Mouse (Mus musculus): ENCODE data around the gene Fam57b. TPM values are rescaled to one million over a fixed set of nuclear protein-coding genes. Genes with fewer than 3 reads are reported as not detected.

Gene Fam57b
- polyA plus RNA-seq, 1 experiment from 2014 or later: 1.1 TPM

DNA sequence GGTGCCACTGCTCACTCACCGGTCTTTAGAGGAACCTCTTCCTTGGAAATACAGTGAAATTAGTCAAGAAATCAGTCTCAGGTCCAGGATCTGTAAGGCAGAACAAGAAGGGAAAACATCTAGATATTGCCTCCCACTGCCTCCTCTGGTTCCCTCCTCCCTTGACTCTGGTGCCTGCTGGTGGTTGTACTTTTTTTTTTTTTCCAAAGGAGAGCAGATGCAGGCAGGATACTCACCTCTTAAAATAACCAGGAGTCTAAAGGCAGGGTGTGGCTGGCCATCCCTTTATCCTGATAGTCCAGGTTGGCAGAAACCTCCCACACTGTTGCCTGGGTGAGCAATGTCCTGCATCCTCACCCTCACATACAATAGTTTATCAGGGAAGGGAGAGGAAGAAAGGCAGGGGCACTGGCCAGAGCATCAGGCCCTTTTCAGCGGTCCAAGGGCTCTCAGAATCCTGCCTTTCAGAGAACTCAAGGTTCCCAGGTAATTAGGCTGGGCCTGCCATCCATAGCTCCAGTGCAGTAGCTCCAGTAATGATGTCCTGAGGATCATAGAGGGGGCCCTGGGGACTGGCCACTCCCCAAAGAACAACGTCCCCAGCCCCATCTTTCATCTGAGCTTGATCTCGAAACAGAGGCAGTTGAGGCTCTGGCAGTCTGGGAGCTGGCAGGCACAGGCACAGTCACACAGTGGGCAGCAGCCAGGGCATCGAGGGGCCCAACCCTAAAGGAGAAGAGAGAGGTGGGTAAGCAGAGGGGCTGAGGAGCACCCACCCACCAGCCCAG is 3.0 kb downstream of the Fam57b start:
- ATAC-seq (ENCODE audit: low read depth) (no peak), DNase-seq (ENCODE audit: low spot score) (no peak)
- H3K9me3 ChIP-seq (ENCODE audit: control insufficient read depth, low read length): no peaks in the 10 kb centered on the region
- peaks cover 11% of the 10 kb centered on the region for H3K4me1 ChIP-seq (ENCODE audit: control insufficient read depth, insufficient read depth, low read length)
- H3K4me3 ChIP-seq (ENCODE audit: low read depth, low read length): peak overlapping the region; percentile 88
- peak overlapping the region; percentile 82 for H3K4me2 ChIP-seq (ENCODE audit: low read depth, low read length)
- H3K9ac ChIP-seq (ENCODE audit: low read depth, low read length): peak overlapping the region; percentile 84
- no peaks in the 10 kb centered on the region for H3K27me3 ChIP-seq (replicated peaks; ENCODE audit: control insufficient read depth, insufficient read depth, low read length)
- H3K36me3 ChIP-seq (ENCODE audit: control insufficient read depth, insufficient read depth, low read length): peaks cover 32% of the 10 kb centered on the region
- WGBS: 52% methylated on average over 5 of the region's 5 CpGs
- H3K27ac ChIP-seq (replicated peaks; ENCODE audit: low read depth, low read length): peak overlapping the region; percentile 99

DNA sequence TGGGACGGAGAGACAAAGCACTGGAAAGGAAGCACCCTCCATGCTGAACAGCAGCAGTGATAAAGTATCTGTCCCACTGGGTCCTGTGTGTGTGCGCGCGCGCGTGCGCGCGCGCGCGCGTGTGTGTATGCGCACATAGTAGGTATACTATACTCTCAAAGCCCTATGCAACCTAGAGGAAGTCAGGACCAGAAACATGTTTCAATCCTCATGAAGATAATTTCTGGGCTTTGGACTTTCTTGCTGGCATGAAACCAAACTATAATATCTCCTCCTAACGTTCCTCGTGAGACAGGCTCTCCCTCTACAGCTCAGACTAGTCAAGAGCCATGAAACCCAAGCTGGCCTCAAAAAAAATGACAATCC is 3.6 kb downstream of the Fam57b start:
- peaks cover 11% of the 10 kb centered on the region for H3K4me1 ChIP-seq (ENCODE audit: control insufficient read depth, insufficient read depth, low read length)
- H3K9ac ChIP-seq (ENCODE audit: low read depth, low read length): no peak overlapping the region
- WGBS: 93% methylated on average over 16 of the region's 16 CpGs
- peaks cover 28% of the 10 kb centered on the region for H3K36me3 ChIP-seq (ENCODE audit: control insufficient read depth, insufficient read depth, low read length)
- no peak for DNase-seq (ENCODE audit: low spot score)
- no peak overlapping the region for H3K4me2 ChIP-seq (ENCODE audit: low read depth, low read length)
- no peak overlapping the region for H3K27ac ChIP-seq (replicated peaks; ENCODE audit: low read depth, low read length)
- no peaks in the 10 kb centered on the region for H3K9me3 ChIP-seq (ENCODE audit: control insufficient read depth, low read length)
- no peak for ATAC-seq (ENCODE audit: low read depth)
- no peaks in the 10 kb centered on the region for H3K27me3 ChIP-seq (replicated peaks; ENCODE audit: control insufficient read depth, insufficient read depth, low read length)
- no peak overlapping the region for H3K4me3 ChIP-seq (ENCODE audit: low read depth, low read length)

DNA sequence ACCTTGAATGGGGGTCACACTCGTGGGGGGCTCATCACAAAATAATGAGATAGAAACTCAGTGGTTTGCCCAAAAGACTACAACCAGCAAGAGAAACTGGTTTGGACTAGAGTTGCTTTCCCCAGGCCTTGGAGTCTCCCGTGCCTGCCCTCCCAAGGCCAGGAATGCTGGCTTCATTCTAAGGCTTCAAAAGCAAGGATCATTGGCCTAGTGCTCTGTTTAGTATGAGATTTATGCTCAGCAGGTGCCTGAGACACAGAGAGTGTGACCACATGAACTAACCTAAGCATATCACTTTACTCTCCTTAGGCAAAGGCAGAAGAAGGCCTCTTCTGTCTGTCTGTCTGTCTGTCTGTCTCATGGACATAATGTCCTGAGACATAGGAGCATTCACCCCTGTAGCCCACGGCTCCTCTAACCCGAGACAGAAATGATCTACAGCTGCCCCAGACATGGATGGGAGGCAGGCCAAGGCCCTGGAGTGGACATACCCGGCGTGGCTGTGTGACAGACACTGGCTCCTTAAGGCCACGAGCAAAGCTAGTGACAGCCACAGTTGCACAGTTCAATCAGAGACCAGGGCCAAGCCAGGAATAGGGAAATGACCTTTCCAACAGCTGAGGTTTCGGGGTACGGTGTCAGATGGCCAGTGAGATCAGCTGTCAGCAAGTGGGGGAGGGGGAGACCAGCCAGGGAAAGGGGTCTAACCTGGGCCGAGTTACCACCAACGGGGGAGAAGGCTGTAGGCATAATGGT is 4.8 kb downstream of the Fam57b start:
- DNase-seq (ENCODE audit: low spot score): no peak
- peaks cover 15% of the 10 kb centered on the region for H3K36me3 ChIP-seq (ENCODE audit: control insufficient read depth, insufficient read depth, low read length)
- no peak overlapping the region for H3K9ac ChIP-seq (ENCODE audit: low read depth, low read length)
- no peaks in the 10 kb centered on the region for H3K27me3 ChIP-seq (replicated peaks; ENCODE audit: control insufficient read depth, insufficient read depth, low read length)
- H3K4me1 ChIP-seq (ENCODE audit: control insufficient read depth, insufficient read depth, low read length): peaks cover 10% of the 10 kb centered on the region
- no peaks in the 10 kb centered on the region for H3K9me3 ChIP-seq (ENCODE audit: control insufficient read depth, low read length)
- no peak overlapping the region for H3K27ac ChIP-seq (replicated peaks; ENCODE audit: low read depth, low read length)
- WGBS: 79% methylated on average over 11 of the region's 11 CpGs
- no peak overlapping the region for H3K4me3 ChIP-seq (ENCODE audit: low read depth, low read length)
- H3K4me2 ChIP-seq (ENCODE audit: low read depth, low read length): no peak overlapping the region
- no peak for ATAC-seq (ENCODE audit: low read depth)

DNA sequence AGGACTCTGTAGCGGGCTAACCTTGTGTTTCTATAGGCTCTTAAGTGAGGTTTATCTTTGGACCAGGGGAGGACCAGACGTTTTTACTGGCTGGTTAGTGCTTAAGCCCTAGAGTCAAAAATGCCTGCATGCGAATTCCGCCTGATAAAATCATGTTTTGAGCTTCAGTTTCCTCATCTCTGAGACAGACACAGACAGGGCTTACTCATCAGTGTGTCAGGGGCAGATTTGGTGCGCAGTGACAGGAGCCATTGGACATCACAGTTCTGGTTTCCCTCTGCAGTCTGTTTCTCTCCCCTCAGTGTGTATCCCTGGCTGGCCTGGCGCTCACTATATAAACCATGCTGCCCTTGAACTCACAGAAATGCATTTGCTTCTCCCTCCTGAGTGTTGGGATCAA is 5.7 kb downstream of the Fam57b start:
- DNase-seq (ENCODE audit: low spot score): no peak
- H3K4me1 ChIP-seq (ENCODE audit: control insufficient read depth, insufficient read depth, low read length): peaks cover 14% of the 10 kb centered on the region
- no peaks in the 10 kb centered on the region for H3K9me3 ChIP-seq (ENCODE audit: control insufficient read depth, low read length)
- H3K27ac ChIP-seq (replicated peaks; ENCODE audit: low read depth, low read length): no peak overlapping the region
- H3K4me2 ChIP-seq (ENCODE audit: low read depth, low read length): no peak overlapping the region
- H3K9ac ChIP-seq (ENCODE audit: low read depth, low read length): no peak overlapping the region
- H3K4me3 ChIP-seq (ENCODE audit: low read depth, low read length): no peak overlapping the region
- H3K36me3 ChIP-seq (ENCODE audit: control insufficient read depth, insufficient read depth, low read length): 0 out of 2 replicates have a peak, but pooled peaks cover 13% of the 10 kb centered on the region
- WGBS: 87% methylated on average over 6 of the region's 6 CpGs
- no peak for ATAC-seq (ENCODE audit: low read depth)
- H3K27me3 ChIP-seq (replicated peaks; ENCODE audit: control insufficient read depth, insufficient read depth, low read length): no peaks in the 10 kb centered on the region

DNA sequence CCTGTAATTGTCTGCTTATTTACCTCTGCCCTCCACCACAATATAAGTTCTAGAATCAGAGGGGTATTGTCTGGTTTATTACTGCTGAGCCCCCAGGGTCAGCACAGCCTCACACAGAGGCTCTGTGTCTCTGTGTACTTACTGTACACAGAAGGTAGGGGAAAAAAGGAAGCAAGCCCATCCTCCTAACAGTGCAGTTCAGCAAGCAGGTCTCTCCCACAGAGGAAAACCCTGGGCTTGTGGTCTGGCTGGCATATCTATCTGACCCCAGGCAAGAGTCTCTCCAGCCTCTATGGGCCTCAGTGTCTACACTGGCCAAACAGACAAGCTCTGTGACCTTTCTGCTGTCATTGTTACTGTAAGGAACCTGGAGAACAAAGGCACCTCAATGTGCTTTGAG is 6.3 kb downstream of the Fam57b start:
- DNase-seq (ENCODE audit: low spot score): no peak

DNA sequence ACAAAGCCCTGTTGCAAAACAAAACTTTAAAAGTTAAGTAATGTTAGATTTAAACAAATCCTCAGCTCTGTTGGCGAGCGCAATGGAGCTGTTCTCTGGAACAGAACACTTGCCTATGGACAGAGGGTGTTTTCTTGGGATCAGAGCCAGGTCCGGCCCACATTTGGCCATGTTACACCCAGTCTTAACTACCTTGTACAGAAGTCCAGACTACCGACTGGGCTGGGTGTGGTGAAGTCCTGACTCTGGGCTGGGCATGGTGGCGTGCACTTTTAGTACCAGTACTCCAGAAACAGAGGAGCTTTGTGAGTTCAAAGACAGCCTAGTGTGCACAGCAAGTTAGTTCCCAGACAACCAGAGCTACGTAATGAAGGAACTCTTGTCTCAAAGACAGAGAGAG is 9.5 kb downstream of the Fam57b start:
- ATAC-seq (ENCODE audit: low read depth): no peak
- DNase-seq (ENCODE audit: low spot score): no peak
- Histone ChIP-seq H3K36me3 (ENCODE audit: control insufficient read depth, insufficient read depth, low read length) (0 out of 2 replicates have a peak, but pooled peaks cover 13% of the 10 kb centered on the region), H3K4me3 (ENCODE audit: low read depth, low read length) (no peak overlapping the region), H3K9me3 (ENCODE audit: control insufficient read depth, low read length) (no peaks in the 10 kb centered on the region), H3K9ac (ENCODE audit: low read depth, low read length) (no peak overlapping the region), H3K4me2 (ENCODE audit: low read depth, low read length) (no peak overlapping the region), H3K4me1 (ENCODE audit: control insufficient read depth, insufficient read depth, low read length) (peaks cover 15% of the 10 kb centered on the region), H3K27ac (replicated peaks; ENCODE audit: low read depth, low read length) (no peak overlapping the region), H3K27me3 (replicated peaks; ENCODE audit: control insufficient read depth, insufficient read depth, low read length) (no peaks in the 10 kb centered on the region)
- WGBS: 67% methylated on average over 6 of the region's 6 CpGs

More for the DNA sequence above, 6.3 kb downstream of the Fam57b start:
- Histone ChIP-seq H3K27me3 (replicated peaks; ENCODE audit: control insufficient read depth, insufficient read depth, low read length) (no peaks in the 10 kb centered on the region), H3K4me1 (ENCODE audit: control insufficient read depth, insufficient read depth, low read length) (peaks cover 17% of the 10 kb centered on the region), H3K36me3 (ENCODE audit: control insufficient read depth, insufficient read depth, low read length) (0 out of 2 replicates have a peak, but pooled peaks cover 13% of the 10 kb centered on the region), H3K9me3 (ENCODE audit: control insufficient read depth, low read length) (no peaks in the 10 kb centered on the region), H3K4me3 (ENCODE audit: low read depth, low read length) (no peak overlapping the region), H3K4me2 (ENCODE audit: low read depth, low read length) (no peak overlapping the region), H3K27ac (replicated peaks; ENCODE audit: low read depth, low read length) (no peak overlapping the region), H3K9ac (ENCODE audit: low read depth, low read length) (no peak overlapping the region)
- ATAC-seq (ENCODE audit: low read depth): no peak

DNA sequence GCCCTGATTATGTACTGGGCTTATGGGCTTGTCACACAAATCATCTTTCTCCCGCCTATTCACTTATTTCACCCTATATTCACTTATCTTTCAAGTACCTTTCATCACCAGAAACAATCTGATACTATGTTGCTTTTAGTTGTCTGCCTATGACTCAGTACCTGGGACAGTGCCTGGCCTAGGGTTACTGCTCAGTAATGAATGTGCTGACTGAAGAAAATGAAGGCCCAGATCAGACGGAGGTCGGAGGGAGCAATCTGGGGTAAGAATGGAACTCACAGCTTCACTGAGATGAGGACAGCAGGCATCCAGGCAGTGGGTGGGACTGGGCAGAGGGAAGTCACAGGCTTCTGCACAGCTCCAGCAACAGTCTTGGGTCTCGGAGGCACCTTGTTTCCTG is 9.9 kb downstream of the Fam57b start:
- Histone ChIP-seq H3K27ac (replicated peaks; ENCODE audit: low read depth, low read length) (peak overlapping the region; percentile 81; the same call in 1 of the 2 replicates), H3K4me1 (ENCODE audit: control insufficient read depth, insufficient read depth, low read length) (peaks cover 15% of the 10 kb centered on the region), H3K27me3 (replicated peaks; ENCODE audit: control insufficient read depth, insufficient read depth, low read length) (no peaks in the 10 kb centered on the region), H3K36me3 (ENCODE audit: control insufficient read depth, insufficient read depth, low read length) (0 out of 2 replicates have a peak, but pooled peaks cover 13% of the 10 kb centered on the region), H3K4me3 (ENCODE audit: low read depth, low read length) (peak overlapping the region; percentile 67; the same call in 1 of the 2 replicates), H3K9ac (ENCODE audit: low read depth, low read length) (peak overlapping the region; percentile 82; the same call in 1 of the 2 replicates), H3K4me2 (ENCODE audit: low read depth, low read length) (peak overlapping the region; percentile 89), H3K9me3 (ENCODE audit: control insufficient read depth, low read length) (no peaks in the 10 kb centered on the region)
- ATAC-seq (ENCODE audit: low read depth) (no peak), DNase-seq (ENCODE audit: low spot score) (no peak)
- WGBS: 68% methylated on average over 4 of the region's 4 CpGs

DNA sequence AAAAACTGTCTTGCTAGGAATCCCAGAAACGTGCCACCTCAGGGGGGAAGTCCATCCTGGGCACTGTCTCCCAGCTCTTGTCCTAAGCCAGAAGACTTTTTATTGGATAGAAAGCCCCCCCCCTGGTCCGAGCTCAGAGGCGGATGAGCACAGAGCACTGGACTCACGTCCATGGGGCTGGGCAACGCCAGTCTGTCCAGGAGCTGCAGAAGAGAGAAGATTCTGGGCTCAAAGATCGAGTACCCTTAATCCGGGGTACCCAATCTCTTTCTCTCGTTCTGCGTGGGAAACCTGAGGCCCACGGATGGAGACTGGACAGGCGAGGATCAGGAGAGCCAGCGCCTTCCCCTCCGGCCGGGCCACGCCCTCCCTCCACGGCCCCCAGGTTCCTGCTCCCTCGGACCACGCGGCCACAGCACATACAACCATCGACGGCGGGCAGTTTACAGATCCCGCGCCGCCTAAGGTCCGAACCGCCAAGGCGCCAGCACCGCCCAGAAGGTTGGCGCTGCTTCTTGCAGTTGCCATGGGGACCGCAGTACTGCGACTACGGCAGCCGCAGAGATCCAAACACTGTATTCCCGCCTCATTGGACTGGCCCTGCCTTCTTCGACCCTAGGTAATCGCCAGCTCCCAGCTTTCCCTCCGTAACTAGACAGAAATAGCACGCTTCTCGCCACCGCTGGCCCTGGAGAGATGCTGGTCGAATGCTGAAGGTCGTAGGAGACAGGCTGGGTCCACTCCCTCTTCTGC is 11.4 kb downstream of the Fam57b start:
- Histone ChIP-seq H3K27ac (replicated peaks; ENCODE audit: low read depth, low read length) (peak overlapping the region; percentile 81), H3K4me2 (ENCODE audit: low read depth, low read length) (peak overlapping the region; percentile 89), H3K9ac (ENCODE audit: low read depth, low read length) (peak overlapping the region; percentile 82), H3K9me3 (ENCODE audit: control insufficient read depth, low read length) (no peaks in the 10 kb centered on the region), H3K4me3 (ENCODE audit: low read depth, low read length) (peak overlapping the region; percentile 67), H3K27me3 (replicated peaks; ENCODE audit: control insufficient read depth, insufficient read depth, low read length) (no peaks in the 10 kb centered on the region), H3K36me3 (ENCODE audit: control insufficient read depth, insufficient read depth, low read length) (0 out of 2 replicates have a peak, but pooled peaks cover 11% of the 10 kb centered on the region), H3K4me1 (ENCODE audit: control insufficient read depth, insufficient read depth, low read length) (peaks cover 15% of the 10 kb centered on the region)
- peak; percentile 96 for DNase-seq (ENCODE audit: low spot score)
- ATAC-seq (ENCODE audit: low read depth): peak; percentile 97
- WGBS: 0% methylated on average over 19 of the region's 43 CpGs

Data from embryonic facial prominence, embryonic 14.5 days (tissue).